Mouse (Mus musculus) CH12.LX (cell line): Measurements from ENCODE around the gene Serf2. TPM values are rescaled to one million over a fixed set of nuclear protein-coding genes. Genes with fewer than 3 reads are reported as not detected.
A peak's percentile ranks its signal among the peaks of the same experiment; 100 is the strongest.
"Not testable (repeated sequence)": the region's sequence is repeated elsewhere in the genome, so short reads cannot be mapped to it uniquely, and the experiment has no call there.

Experiments
- DNase-seq: peaks from one replicate; pipeline ENCODE4 v3.0.0-alpha.2; 2013; ENCODE audit errors: extremely low read depth
- H3K27ac ChIP-seq: 2 replicates; pipeline ENCODE4 v1.5.1; 2012; ENCODE audit warnings: low read depth, mild to moderate bottlenecking, control low read depth, moderate library complexity; ENCODE audit not compliant: insufficient read depth
- H3K27me3 ChIP-seq: replicated peaks from 2 replicates; pipeline ENCODE3; 2012; ENCODE audit warnings: inconsistent platforms
- H3K36me3 ChIP-seq, 2 experiments: replicated peaks in 1 of 2; 2 replicates each; pipeline versions ENCODE3 to v1.6.1; 2012; ENCODE audit warnings: inconsistent platforms in 1 of 2, low read length in 1 of 2, mild to moderate bottlenecking in 1 of 2, mixed read lengths in 1 of 2, moderate library complexity in 1 of 2; ENCODE audit not compliant: control insufficient read depth in 1 of 2, insufficient read depth in 1 of 2
- H3K4me1 ChIP-seq, 2 experiments: 2 replicates each; pipeline ENCODE4 v1.6.1; 2012; ENCODE audit warnings: inconsistent platforms in 1 of 2, moderate library complexity in 1 of 2; ENCODE audit not compliant: insufficient read depth in 2 of 2, control insufficient read depth in 1 of 2
- H3K4me2 ChIP-seq: 2 replicates; pipeline ENCODE4 v1.6.1; 2012; ENCODE audit warnings: low read depth, mild to moderate bottlenecking, control low read depth; ENCODE audit not compliant: poor library complexity, insufficient read depth, severe bottlenecking
- H3K4me3 ChIP-seq, 3 experiments: fragments of 150-350 bp in 1 of 3; sonication (generic) in 1 of 3; replicated peaks in 1 of 3; 2 replicates each; pipeline versions ENCODE3 to v1.5.1; 2011 to 2012; ENCODE audit warnings: low read depth in 2 of 3, low read length in 2 of 3, mild to moderate bottlenecking in 2 of 3, moderate library complexity in 2 of 3, control low read depth in 1 of 3, improper control_type of control experiment in 1 of 3, inconsistent platforms in 1 of 3, mixed read lengths in 1 of 3; ENCODE audit not compliant: poor library complexity in 1 of 3
- H3K79me2 ChIP-seq: replicated peaks from 2 replicates; pipeline ENCODE4 v1.6.1; 2012; ENCODE audit warnings: mild to moderate bottlenecking, moderate library complexity; ENCODE audit not compliant: control insufficient read depth, poor library complexity, insufficient read depth, severe bottlenecking; ENCODE audit errors: extremely low read depth
- H3K9ac ChIP-seq: 2 replicates; pipeline ENCODE4 v1.6.1; 2012; ENCODE audit warnings: low read depth, mild to moderate bottlenecking, control low read depth, moderate library complexity; ENCODE audit not compliant: insufficient read depth
- H3K9me3 ChIP-seq: replicated peaks from 2 replicates; pipeline ENCODE3; 2012; ENCODE audit warnings: low read length, inconsistent platforms, mixed read lengths
- ELF1 ChIP-seq: IDR thresholded peaks from 2 replicates; pipeline ENCODE4 v1.6.1; 2014; ENCODE audit warnings: low read depth, mild to moderate bottlenecking, inconsistent platforms, low read length, improper control_type of control experiment
- HCFC1 ChIP-seq: IDR thresholded peaks from 2 replicates; pipeline ENCODE4 v1.6.1; 2012; ENCODE audit warnings: low read depth, mild to moderate bottlenecking, inconsistent platforms, low read length, improper control_type of control experiment
- KAT2A ChIP-seq: IDR thresholded peaks from 2 replicates; pipeline ENCODE4 v1.6.1; 2012; ENCODE audit warnings: low read length, improper control_type of control experiment, inconsistent platforms; ENCODE audit not compliant: insufficient replicate concordance
- MAFK ChIP-seq: IDR thresholded peaks from 2 replicates; pipeline ENCODE4 v1.6.1; 2011; ENCODE audit warnings: low read length, improper control_type of control experiment; ENCODE audit not compliant: insufficient replicate concordance
- MAX ChIP-seq: IDR thresholded peaks from 2 replicates; pipeline ENCODE4 v1.6.1; 2011; ENCODE audit warnings: low read length, improper control_type of control experiment
- MEF2A ChIP-seq: IDR thresholded peaks from 2 replicates; pipeline ENCODE4 v1.6.1; 2014; ENCODE audit warnings: low read depth, mild to moderate bottlenecking, inconsistent platforms, low read length, improper control_type of control experiment, borderline replicate concordance
- MXI1 ChIP-seq: IDR thresholded peaks from 2 replicates; pipeline ENCODE4 v1.6.1; 2011; ENCODE audit warnings: mild to moderate bottlenecking, low read depth, low read length, improper control_type of control experiment
- MYC ChIP-seq: IDR thresholded peaks from 2 replicates; pipeline ENCODE4 v1.6.1; 2011; ENCODE audit warnings: low read depth, mild to moderate bottlenecking, improper control_type of control experiment, low read length
- NELFE ChIP-seq: IDR thresholded peaks from 2 replicates; pipeline ENCODE4 v1.6.1; 2011; ENCODE audit warnings: low read depth, low read length, improper control_type of control experiment
- NRF1 ChIP-seq: IDR thresholded peaks from 2 replicates; pipeline ENCODE4 v1.6.1; 2014; ENCODE audit warnings: low read depth, mild to moderate bottlenecking, inconsistent platforms, low read length, improper control_type of control experiment, moderate library complexity
- POLR2A ChIP-seq: IDR thresholded peaks from 2 replicates; pipeline ENCODE4 v1.6.1; 2011; ENCODE audit warnings: low read depth, mild to moderate bottlenecking, improper control_type of control experiment, low read length
- POLR2AphosphoS2 ChIP-seq: IDR thresholded peaks from 2 replicates; pipeline ENCODE4 v1.6.1; 2011; ENCODE audit warnings: low read depth, low read length, improper control_type of control experiment
- RAD21 ChIP-seq: IDR thresholded peaks from 2 replicates; pipeline ENCODE4 v1.6.1; 2011; ENCODE audit warnings: low read depth, mild to moderate bottlenecking, low read length, improper control_type of control experiment, moderate library complexity
- SIN3A ChIP-seq: IDR thresholded peaks from 2 replicates; pipeline ENCODE4 v1.6.1; 2012; ENCODE audit warnings: low read length, improper control_type of control experiment, inconsistent platforms
- TBP ChIP-seq: conservative IDR thresholded peaks from 2 replicates; pipeline ENCODE4 v1.6.1; 2011; ENCODE audit warnings: low read depth, low read length, improper control_type of control experiment
- TCF12 ChIP-seq: IDR thresholded peaks from 2 replicates; pipeline ENCODE4 v1.6.1; 2014; ENCODE audit warnings: low read depth, mild to moderate bottlenecking, inconsistent platforms, low read length, improper control_type of control experiment
- ZKSCAN1 ChIP-seq: IDR thresholded peaks from 2 replicates; pipeline ENCODE4 v1.6.1; 2012; ENCODE audit warnings: low read depth, inconsistent platforms, low read length, improper control_type of control experiment, borderline replicate concordance
- ZMIZ1 ChIP-seq: IDR thresholded peaks from 2 replicates; pipeline ENCODE4 v1.6.1; 2012; ENCODE audit warnings: low read depth, mild to moderate bottlenecking, inconsistent platforms, low read length, improper control_type of control experiment
- dilution Hi-C: fragments of 300-500 bp; cut with MboI; formaldehyde crosslinking; loops from 2 replicates; pipeline ENCODE4 v1.14.3; 2020; ENCODE audit warnings: low sequenced_read_pairs; ENCODE audit not compliant: extremely low pct_unique_long_range_greater_than_20kb, extremely low pct_ligation_motif_present
- in situ Hi-C: fragments of 300-500 bp; cut with MboI; formaldehyde crosslinking; loops from 3 replicates; pipeline ENCODE4 v1.14.3; 2019; ENCODE audit warnings: low sequenced_read_pairs, low pct_ligation_motif_present, low pct_unique_long_range_greater_than_20kb, mixed read lengths
- polyA plus RNA-seq: library from polyadenylated mRNA; unstranded; fragments of >175 nt; gene quantifications from 2 replicates; pipeline ENCODE4 v1.2.1, GENCODE M21; 2012; ENCODE audit warnings: low read depth; ENCODE audit not compliant: insufficient read length
- total RNA-seq, 2 experiments: library from RNA; depleted of rRNA; stranded (reverse); fragments of 300-350 nt in 1 of 2; fragments of >200 nt in 1 of 2; gene quantifications; 2 replicates each; pipeline ENCODE4 v1.2.3; 2012 to 2014

Serf2 gene
- total and polyA plus RNA-seq, 3 experiments: 116 to 222 (median 164) TPM

DNA sequence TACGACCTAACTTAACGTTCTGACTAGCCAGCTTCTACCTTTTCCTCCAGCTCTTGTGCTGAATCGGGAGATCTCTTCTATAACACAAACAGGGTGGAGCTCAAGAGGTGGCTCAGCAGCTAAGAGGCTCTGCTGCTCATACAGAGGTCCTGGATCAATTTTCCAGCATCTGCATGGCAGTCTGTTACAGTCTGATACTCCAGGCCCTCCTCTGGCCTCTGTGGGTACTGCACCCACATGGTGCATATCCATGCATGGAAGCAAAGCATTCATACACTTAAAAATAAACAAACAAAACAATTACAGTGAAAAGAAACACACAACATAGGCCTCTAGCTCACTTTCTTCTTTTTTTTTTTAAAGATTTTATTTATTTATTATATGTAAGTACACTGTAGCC is 23.8 kb downstream of the Serf2 start:
- dilution Hi-C loops, H3K27me3 ChIP-seq, H3K4me3 ChIP-seq, DNase-seq, H3K4me2 ChIP-seq, H3K4me1 ChIP-seq, H3K9ac ChIP-seq, in situ Hi-C loops, H3K27ac ChIP-seq, H3K79me2 ChIP-seq, H3K9me3 ChIP-seq: not testable (repeated sequence)
- H3K36me3 ChIP-seq: peaks cover 12% of the 10 kb centered on the region in 2 experiments

DNA sequence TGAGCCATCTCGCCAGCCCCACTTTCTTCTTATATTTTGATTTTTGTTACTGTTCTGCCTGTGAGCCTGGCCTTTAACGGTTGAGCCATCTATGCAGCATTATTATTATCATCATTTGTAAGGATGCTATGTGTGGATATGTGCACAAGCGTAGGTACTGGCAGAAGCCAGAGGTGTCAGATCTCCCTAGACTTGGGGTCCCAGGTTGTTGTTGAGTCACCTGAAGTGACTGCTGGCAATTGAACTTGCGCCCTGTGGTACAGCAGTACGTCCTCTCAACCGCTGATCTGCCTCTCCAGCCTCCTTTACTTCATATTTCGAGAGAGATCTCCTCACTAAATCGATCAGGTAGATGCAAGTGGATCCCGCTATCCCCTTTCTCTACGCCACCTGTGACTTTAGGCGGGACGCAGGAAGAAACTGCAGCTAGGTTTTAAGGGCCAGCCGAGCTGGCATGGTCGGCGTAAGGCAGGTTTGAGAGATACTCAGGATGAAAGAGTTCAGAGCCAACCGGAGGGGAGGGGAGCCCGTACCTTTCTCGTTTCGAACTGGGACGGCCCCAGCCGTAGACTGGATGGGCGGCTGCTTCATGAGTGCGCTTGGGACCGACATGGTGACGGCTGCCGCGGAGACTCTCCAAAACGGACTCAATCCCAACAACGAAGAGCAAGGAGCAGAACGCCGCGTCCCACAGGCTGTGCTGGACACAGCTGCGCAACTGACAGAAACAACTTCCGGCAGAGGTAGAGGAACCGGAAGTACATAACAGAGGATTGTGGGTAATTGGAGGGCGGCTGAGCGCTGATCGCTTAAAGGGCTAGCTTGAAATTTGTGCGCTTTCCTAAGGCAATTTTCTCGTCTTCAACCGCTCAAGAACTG is 24.5 kb downstream of the Serf2 start, which contains the start of gene Mfap1b:
TSS of gene Mfap1b (minus strand) at position 767 of the 879 bp plus-strand sequence.
- H3K9ac ChIP-seq: peak within 1 kb of the TSS; percentile 88
- H3K4me1 ChIP-seq, H3K9me3 ChIP-seq, H3K79me2 ChIP-seq, H3K27me3 ChIP-seq, H3K27ac ChIP-seq, dilution Hi-C loops, in situ Hi-C loops: not testable (repeated sequence)
- peak within 1 kb of the TSS; percentile 55 for H3K4me2 ChIP-seq
- peak; percentile 91 for DNase-seq
- peaks cover 12% of the 10 kb centered on the region in 2 experiments for H3K36me3 ChIP-seq
- H3K4me3 ChIP-seq: peak within 1 kb of the TSS; percentile 57 to 88 (median 58)
- peak; percentile 82; the same call in 1 of the 2 replicates for TF ChIP-seq KAT2A
- TF ChIP-seq TBP: peak; percentile 90
- peak; percentile 88 for TF ChIP-seq POLR2A
- peak; percentile 98 for TF ChIP-seq SIN3A
- 0 out of 2 replicates have a peak, but pooled peaks have one; percentile 39 for TF ChIP-seq ZMIZ1
- peak; percentile 62 for TF ChIP-seq MXI1
- TF ChIP-seq HCFC1: peak; percentile 89
- TF ChIP-seq NRF1: peak; percentile 73
- peak; percentile 73 for TF ChIP-seq TCF12
- TF ChIP-seq NELFE: peak; percentile 93
- TF ChIP-seq ELF1: peak; percentile 91

DNA sequence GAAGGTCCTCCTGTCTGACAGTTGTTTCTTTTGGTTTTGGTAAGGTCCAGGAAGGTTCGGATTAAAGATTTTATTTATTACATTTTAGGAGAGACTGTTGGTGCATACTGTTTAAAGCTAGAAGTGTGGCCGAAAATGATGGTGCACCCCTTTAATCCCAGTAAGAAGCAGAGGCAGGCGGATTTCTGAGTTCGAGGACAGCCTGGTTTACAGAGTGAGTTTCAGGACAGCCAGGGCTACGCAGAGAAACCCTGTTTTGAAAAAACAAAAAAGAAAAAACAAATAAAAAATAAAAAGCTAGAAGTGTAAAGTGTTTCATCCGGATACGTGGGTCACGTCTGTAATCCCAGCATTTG is 25.2 kb downstream of the Serf2 start:
- TF ChIP-seq SIN3A (no peak), NELFE (no peak), RAD21 (no peak), POLR2A (no peak; the same call in 1 of the 2 replicates), HCFC1 (no peak), MEF2A (no peak), POLR2AphosphoS2 (no peak), ZKSCAN1 (no peak), MAX (no peak), ZMIZ1 (no peak), MYC (no peak), MAFK (no peak)
- TF ChIP-seq, all 38 proteins: peak for 0
- Histone ChIP-seq H3K9me3 (no peaks in the 10 kb centered on the region), H3K27me3 (no peaks in the 10 kb centered on the region), H3K36me3 (peaks cover 12% of the 10 kb centered on the region in 2 experiments), H3K9ac (peak overlapping the region; percentile 86), H3K4me2 (peak overlapping the region; percentile 55), H3K4me3 (peak overlapping the region; percentile 47 to 58 (median 57)), H3K4me1 (peaks cover 0 to 5% of the 10 kb centered on the region in 2 experiments; a peak in 1 of 4 replicates), H3K27ac (no peak overlapping the region), H3K79me2 (peaks cover 9% of the 10 kb centered on the region; the same call in 1 of the 2 replicates)
- in situ Hi-C loops (no loop called here), dilution Hi-C loops (no loop called here)
- no peak for DNase-seq
